Mouse (Mus musculus): ENCODE measurements at regions not wholly inside any gene's neighbourhood (a gene's known extent, or its start where the extent isn't known, plus 50 kb on each side); places are given as distances from the start of the nearest gene placed in this dataset.

- TF ChIP-seq CTCF (IDR thresholded peaks at IDR 0.05; ENCODE audit: extremely low read depth, insufficient read length, insufficient replicate concordance, low read depth, low read length), result no peak
- no peak for TF ChIP-seq POLR2A (IDR thresholded peaks at IDR 0.05; ENCODE audit: low read depth, low read length)
Measured at GRCm38 (mm10) chr13:47429856-47430365, 307.5 kb downstream of the Rnf144b start.

All from small intestine, adult 2 months (tissue).